In genomic region chr14:20234403-20234802, GRCm38 (mm10) we compare ENCODE assay signal across 20 mouse cellular contexts. TPM values are rescaled to one million over a fixed set of nuclear protein-coding genes. Genes with fewer than 3 reads are reported as not detected.
"Had no signal": no experiment of that assay in that cellular context is flagged by ENCODE, and none has a peak within 500 bp of the region (broad histone marks: within the 10 kb centered on the region; RNA-seq: fewer than 3 reads in every experiment).

No protein-coding gene starts in this region.

- DNase-seq: kidney, postnatal 10 days; kidney, postnatal 4 days; lung, postnatal 4 days; right cerebral cortex, adult 18-20 months; right cerebral cortex, postnatal 25 days; thymus, postnatal 14 days had no signal

- H3K27me3 ChIP-seq: liver, embryonic 15.5 days; neural tube, embryonic 15.5 days had no signal

- H3K27ac ChIP-seq: left cerebral cortex, adult 2 months; limb, embryonic 10.5 days; liver, embryonic 15.5 days; neural tube, embryonic 15.5 days had no signal

- H3K9ac ChIP-seq: liver, embryonic 15.5 days; neural tube, embryonic 15.5 days had no signal

- H3K36me3 ChIP-seq: limb, embryonic 10.5 days; liver, embryonic 15.5 days; midbrain, embryonic 10.5 days; neural tube, embryonic 15.5 days had no signal

- H3K4me3 ChIP-seq: left cerebral cortex, adult 2 months; limb, embryonic 10.5 days; liver, embryonic 15.5 days; midbrain, embryonic 10.5 days; myocyte; neural tube, embryonic 15.5 days had no signal

- H3K9me3 ChIP-seq: limb, embryonic 10.5 days; liver, embryonic 15.5 days; midbrain, embryonic 10.5 days; neural tube, embryonic 15.5 days had no signal

- H3K4me1 ChIP-seq: limb, embryonic 10.5 days; liver, embryonic 15.5 days; neural tube, embryonic 15.5 days had no signal

- H3K4me2 ChIP-seq: liver, embryonic 11.5 days; liver, embryonic 15.5 days; neural tube, embryonic 15.5 days had no signal

RNA-seq across cellular contexts. Expression of gene Kcnk16, which starts 34.6 kb away (rescaled TPM):
- total RNA-seq: layer of hippocampus, postnatal 25 days; left cerebral cortex, adult 2 months; left cerebral cortex, postnatal 14 days; megakaryocyte, adult 5-6 weeks had no signal
- polyA plus RNA-seq: kidney, embryonic 14.5 days; limb, embryonic 10.5 days; limb, embryonic 14.5 days; midbrain, embryonic 10.5 days; midbrain, embryonic 14.5 days; myocyte; neural tube, embryonic 11.5 days; neural tube, embryonic 15.5 days had no signal
